Mouse (Mus musculus) ES-E14 (cell line): ENCODE data around the gene Specc1l. TPM values are rescaled to one million over a fixed set of nuclear protein-coding genes. Genes with fewer than 3 reads are reported as not detected.

Experiments used
- DNase-seq: peaks from one replicate; pipeline ENCODE4 v3.0.0-alpha.2; 2013; ENCODE audit warnings: low read depth, low spot score
- H3K27ac ChIP-seq: 2 replicates; pipeline ENCODE4 v1.5.1; 2012; ENCODE audit warnings: low read depth, mild to moderate bottlenecking, low read length, moderate library complexity, mixed read lengths; ENCODE audit not compliant: poor library complexity, insufficient read depth, severe bottlenecking
- H3K36me3 ChIP-seq: 2 replicates; pipeline ENCODE4 v1.6.1; 2012; ENCODE audit warnings: mild to moderate bottlenecking, low read length, moderate library complexity, mixed read lengths; ENCODE audit not compliant: control insufficient read depth, poor library complexity, insufficient read depth, severe bottlenecking
- H3K4me1 ChIP-seq, 2 experiments: fragments of 150-350 bp in 1 of 2; sonication (generic) in 1 of 2; 2 replicates each; pipeline ENCODE4 v1.6.1; 2012; ENCODE audit warnings: low read length in 2 of 2, mild to moderate bottlenecking in 1 of 2, mixed read lengths in 1 of 2; ENCODE audit not compliant: control insufficient read depth in 2 of 2, insufficient read depth in 2 of 2, poor library complexity in 1 of 2
- H3K4me3 ChIP-seq, 2 experiments: fragments of 150-350 bp in 1 of 2; sonication (generic) in 1 of 2; 2 replicates each; pipeline ENCODE4 v1.5.1; 2012; ENCODE audit warnings: low read length in 2 of 2, low read depth in 1 of 2, mild to moderate bottlenecking in 1 of 2, mixed read lengths in 1 of 2; ENCODE audit not compliant: insufficient read depth in 1 of 2, poor library complexity in 1 of 2, severe bottlenecking in 1 of 2
- H3K9ac ChIP-seq: 2 replicates; pipeline ENCODE4 v1.6.1; 2012; ENCODE audit warnings: low read depth, mild to moderate bottlenecking, low read length, mixed read lengths; ENCODE audit not compliant: poor library complexity, insufficient read depth, severe bottlenecking
- H3K9me3 ChIP-seq: fragments of 150-350 bp; sonication (generic); 2 replicates; pipeline ENCODE4 v1.6.1; 2012; ENCODE audit warnings: low read depth, mild to moderate bottlenecking, low read length; ENCODE audit not compliant: control insufficient read depth, insufficient read depth
- CHD2 ChIP-seq: IDR thresholded peaks from 2 replicates; pipeline ENCODE4 v1.6.1; 2014; ENCODE audit warnings: mild to moderate bottlenecking, low read depth, low read length, inconsistent platforms
- HCFC1 ChIP-seq: IDR thresholded peaks from 2 replicates; pipeline ENCODE4 v1.6.1; 2012; ENCODE audit warnings: low read length, inconsistent platforms, borderline replicate concordance; ENCODE audit not compliant: insufficient read depth
- MAFK ChIP-seq: IDR thresholded peaks from 2 replicates; pipeline ENCODE4 v1.6.1; 2014; ENCODE audit warnings: mild to moderate bottlenecking, low read depth, low read length, inconsistent platforms; ENCODE audit not compliant: insufficient read depth
- ZC3H11A ChIP-seq: IDR thresholded peaks from 2 replicates; pipeline ENCODE4 v1.6.1; 2012; ENCODE audit warnings: low read depth, mild to moderate bottlenecking, inconsistent platforms, low read length, borderline replicate concordance
- ZNF384 ChIP-seq: IDR thresholded peaks from 2 replicates; pipeline ENCODE4 v1.6.1; 2012; ENCODE audit warnings: low read depth, low read length, inconsistent platforms
- in situ Hi-C, 2 experiments: fragments of 600-800 bp; cut with MboI; formaldehyde crosslinking; loops; one replicate each; pipeline ENCODE4 v1.15.1; 2025; ENCODE audit warnings: low sequenced_read_pairs in 2 of 2, inconsistent platforms in 1 of 2; ENCODE audit not compliant: unreplicated experiment in 2 of 2
- total RNA-seq: library from RNA; depleted of rRNA; stranded (reverse); fragments of 300-350 nt; gene quantifications from 2 replicates; pipeline ENCODE4 v1.2.3, GENCODE M21; 2012

Specc1l gene
- total RNA-seq, 1 experiment = 23.5 TPM

DNA sequence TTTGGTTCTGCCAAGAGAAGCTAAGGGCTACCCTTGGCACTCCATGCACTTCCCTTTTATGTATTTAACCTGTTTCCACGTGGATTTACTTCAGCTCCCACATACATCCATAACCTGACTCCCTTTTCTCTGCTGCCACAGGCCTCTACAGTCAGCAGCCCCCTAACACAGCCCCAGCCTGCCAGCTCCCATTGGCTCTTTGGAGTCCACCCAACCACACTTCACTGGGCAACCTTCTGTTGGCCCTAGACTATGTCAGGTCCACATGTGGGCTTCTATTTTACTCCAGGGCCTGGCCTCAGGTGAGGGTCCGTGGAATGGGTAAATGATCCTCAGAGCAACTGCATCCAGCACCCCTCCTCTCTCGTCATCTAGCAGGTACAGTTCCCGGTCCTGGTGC is 90.7 kb downstream of the Specc1l start:
- DNase-seq = no peak
- Histone ChIP-seq H3K27ac (no peak overlapping the region), H3K9me3 (no peaks in the 10 kb centered on the region), H3K4me1 (no peaks in the 10 kb centered on the region), H3K9ac (no peak overlapping the region), H3K36me3 (peaks cover 21% of the 10 kb centered on the region; the same call in 1 of the 2 replicates), H3K4me3 (no peak overlapping the region)
- in situ Hi-C loops = no loop called here
- no peak for TF ChIP-seq ZNF384
- TF ChIP-seq ZC3H11A = no peak
- TF ChIP-seq MAFK = no peak
- no peak for TF ChIP-seq CHD2
- TF ChIP-seq HCFC1 = no peak

DNA sequence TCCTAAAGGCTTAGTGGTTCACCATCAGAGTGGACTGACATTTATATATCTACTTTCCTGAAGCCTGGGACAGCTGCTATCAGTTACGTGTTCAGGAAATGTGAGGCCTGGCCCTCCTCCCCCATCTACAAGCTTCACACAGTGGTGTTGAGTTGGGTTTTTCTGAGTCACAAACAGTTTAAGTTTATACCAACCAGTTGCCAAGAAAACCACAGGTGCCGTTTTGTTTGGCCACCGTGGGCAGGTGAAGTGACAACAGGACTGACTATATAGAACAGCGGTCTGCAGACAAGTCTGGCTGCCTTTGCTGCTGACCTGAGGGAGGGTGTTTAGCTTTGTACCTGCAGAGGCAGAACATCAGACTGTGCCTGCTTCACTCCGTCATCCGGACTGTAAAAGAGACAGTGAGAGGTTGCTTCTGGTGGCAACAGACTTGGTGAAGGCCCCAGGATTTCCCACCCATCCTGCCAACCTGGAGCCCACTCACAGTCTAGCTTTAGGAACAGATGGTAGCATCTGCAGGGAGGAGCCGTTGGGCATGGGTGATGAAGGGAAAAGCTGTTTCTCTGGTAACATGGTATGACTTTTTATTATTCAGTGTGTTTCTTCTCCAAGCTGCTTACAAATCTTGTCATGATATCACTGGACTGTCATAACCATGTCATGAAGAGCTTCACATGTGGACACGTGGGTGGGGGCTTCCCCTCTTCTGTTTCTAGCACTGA is 91.6 kb downstream of the Specc1l start:
- Histone ChIP-seq H3K9me3 (no peaks in the 10 kb centered on the region), H3K4me3 (no peak overlapping the region), H3K4me1 (no peaks in the 10 kb centered on the region), H3K9ac (no peak overlapping the region), H3K27ac (no peak overlapping the region), H3K36me3 (peaks cover 28% of the 10 kb centered on the region)
- TF ChIP-seq MAFK = no peak
- TF ChIP-seq ZC3H11A = no peak
- no peak for TF ChIP-seq CHD2
- no peak for TF ChIP-seq HCFC1
- TF ChIP-seq ZNF384 = no peak
- DNase-seq = no peak
- in situ Hi-C loops = no loop called here

DNA sequence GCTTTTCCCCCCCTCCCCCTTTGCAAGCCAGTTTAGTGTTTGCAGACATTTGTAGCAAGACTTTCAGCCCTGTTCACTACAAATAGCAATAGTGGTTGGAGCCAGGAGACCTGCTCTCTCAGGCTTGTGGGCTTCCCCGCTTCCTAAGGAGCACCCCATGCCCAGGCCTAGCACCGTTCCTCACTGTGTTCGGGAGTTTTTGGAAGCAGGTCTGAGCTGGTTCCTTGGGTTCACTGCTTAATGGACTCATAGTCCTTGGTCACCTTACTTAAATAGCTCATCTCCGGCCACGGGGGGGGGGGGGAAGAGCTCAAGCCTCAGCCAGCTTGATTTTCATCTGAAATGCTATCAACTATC is 92.2 kb downstream of the Specc1l start:
- no peaks in the 10 kb centered on the region for H3K4me1 ChIP-seq
- H3K9ac ChIP-seq = no peak overlapping the region
- TF ChIP-seq MAFK = no peak
- H3K4me3 ChIP-seq = no peak overlapping the region
- in situ Hi-C loops = no loop called here
- no peak overlapping the region for H3K27ac ChIP-seq
- DNase-seq = no peak
- peaks cover 31% of the 10 kb centered on the region for H3K36me3 ChIP-seq
- H3K9me3 ChIP-seq = no peaks in the 10 kb centered on the region

DNA sequence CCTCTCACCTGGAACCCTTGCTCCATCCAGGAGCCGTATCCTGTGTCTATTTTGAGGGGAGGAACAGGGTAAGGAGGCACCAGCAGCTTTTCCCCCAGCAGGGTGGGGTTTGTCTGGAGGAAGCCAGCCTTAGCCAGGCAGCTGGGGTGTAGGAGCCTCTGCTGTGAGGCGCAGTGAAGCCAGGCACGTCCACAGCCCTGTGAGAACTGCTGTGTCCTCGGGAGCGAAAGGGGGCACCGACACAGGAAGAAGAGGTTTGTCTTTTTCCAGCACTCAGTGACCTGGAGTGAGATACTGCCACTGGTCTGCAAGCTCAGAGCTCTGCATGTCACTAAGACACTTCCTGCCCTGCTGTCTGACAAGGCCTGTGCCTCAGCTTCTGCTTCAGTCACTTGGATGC is 92.5 kb downstream of the Specc1l start:
- in situ Hi-C loops = no loop called here
- peaks cover 31% of the 10 kb centered on the region for H3K36me3 ChIP-seq
- TF ChIP-seq HCFC1 (no peak), MAFK (no peak), CHD2 (no peak), ZC3H11A (no peak), ZNF384 (no peak)
- H3K9me3 ChIP-seq = no peaks in the 10 kb centered on the region
- no peak overlapping the region for H3K27ac ChIP-seq
- DNase-seq = no peak
- H3K4me3 ChIP-seq = no peak overlapping the region
- H3K4me1 ChIP-seq = no peaks in the 10 kb centered on the region
- H3K9ac ChIP-seq = no peak overlapping the region

DNA sequence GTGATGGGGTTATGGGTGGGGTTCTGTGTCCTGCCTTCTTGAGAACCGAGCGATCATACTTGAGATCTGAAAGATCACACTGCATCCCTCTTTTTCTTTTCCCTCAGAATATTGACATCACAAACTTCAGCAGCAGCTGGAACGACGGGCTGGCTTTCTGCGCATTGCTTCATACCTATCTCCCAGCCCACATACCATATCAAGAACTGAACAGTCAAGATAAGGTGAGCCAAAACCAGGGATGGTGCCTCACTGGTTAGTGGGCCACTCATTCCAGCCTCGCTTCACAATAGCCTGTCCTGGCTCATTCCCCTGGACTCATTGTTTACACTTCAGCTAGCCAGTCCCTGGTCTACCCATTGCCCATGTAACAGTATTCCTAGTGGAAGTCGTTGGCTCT is 95.3 kb downstream of the Specc1l start:
- in situ Hi-C loops = no loop called here
- no peak overlapping the region for H3K27ac ChIP-seq
- TF ChIP-seq CHD2 (no peak), HCFC1 (no peak)
- peaks cover 31% of the 10 kb centered on the region for H3K36me3 ChIP-seq
- H3K9me3 ChIP-seq = no peaks in the 10 kb centered on the region
- no peak overlapping the region for H3K9ac ChIP-seq
- no peak for DNase-seq
- H3K4me3 ChIP-seq = no peak overlapping the region
- H3K4me1 ChIP-seq = no peaks in the 10 kb centered on the region
